Mouse (Mus musculus) brain, adult 10 weeks (tissue): ENCODE measurements around the gene Tmem86a. TPM values are rescaled to one million over a fixed set of nuclear protein-coding genes. Genes with fewer than 3 reads are reported as not detected.

ENCODE experiments used
- polyA plus RNA-seq: library from polyadenylated mRNA; stranded (reverse); fragments of 350-450 nt; fragmentation: Illumina TruSeq; extraction: RNeasy Lipid Tissue Mini Kit (QIAGEN cat#74804); gene quantifications from one replicate; pipeline ENCODE4 v1.2.3, GENCODE M21; 2015; ENCODE audit warnings: low read depth, low replicate concordance

Gene Tmem86a
- 19.5 TPM for polyA plus RNA-seq

GRCm38 (mm10) chr7:47050366-47050765 is at the start of gene Tmem86a:
Tmem86a (plus strand) TSS chr7:47050601.

GRCm38 (mm10) chr7:47008168-47008993 is 42.0 kb upstream of the Tmem86a start, which contains the start of gene Spty2d1:
Spty2d1 (minus strand) TSS chr7:47008411.

Other genes starting within 250 kb of the Tmem86a start
- 476 TPM for gene Ldha, start 209.1 kb upstream of the Tmem86a start, polyA plus RNA-seq
- gene Ldhc, start 189.4 kb upstream of the Tmem86a start, polyA plus RNA-seq = 0.45 TPM
- gene Tsg101, start 130.6 kb upstream of the Tmem86a start, polyA plus RNA-seq = 135 TPM
- 10.6 TPM for gene Uevld, start 92.1 kb upstream of the Tmem86a start, polyA plus RNA-seq
- not detected for gene Gm9999, start 67.0 kb upstream of the Tmem86a start, polyA plus RNA-seq
- 11.1 TPM for gene Spty2d1, start 42.2 kb upstream of the Tmem86a start, polyA plus RNA-seq
- gene Ptpn5, start 83.1 kb downstream of the Tmem86a start, polyA plus RNA-seq = 206 TPM
- gene Mrgpra6, start 154.3 kb downstream of the Tmem86a start, polyA plus RNA-seq = not detected
- not detected for gene Mrgpra9, start 202.2 kb downstream of the Tmem86a start, polyA plus RNA-seq